Mouse (Mus musculus): ENCODE results near the gene Wnk4.

Wnk4 gene

DNA sequence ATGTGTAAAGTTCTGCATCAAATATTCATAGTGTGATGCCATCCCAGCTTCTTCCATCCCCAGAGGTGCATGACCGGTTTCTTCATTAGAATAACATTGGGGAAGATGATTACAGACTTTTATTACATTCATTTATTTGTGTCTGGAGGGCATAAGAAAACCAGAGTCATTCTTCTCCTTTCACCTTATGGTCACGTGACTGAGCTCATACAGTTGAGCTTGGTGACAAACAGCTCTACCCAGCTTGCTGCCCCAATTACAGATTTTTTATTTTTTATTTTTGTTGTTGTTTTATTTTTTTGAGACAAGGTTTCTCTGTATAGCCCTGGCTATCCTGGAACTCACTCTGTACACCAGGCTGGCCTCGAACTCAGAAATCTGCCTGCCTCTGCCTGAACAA lies 12.1 kb downstream of the Wnk4 start:
- in situ Hi-C loops (cut with MseI, MboI), result no loop called here

DNA sequence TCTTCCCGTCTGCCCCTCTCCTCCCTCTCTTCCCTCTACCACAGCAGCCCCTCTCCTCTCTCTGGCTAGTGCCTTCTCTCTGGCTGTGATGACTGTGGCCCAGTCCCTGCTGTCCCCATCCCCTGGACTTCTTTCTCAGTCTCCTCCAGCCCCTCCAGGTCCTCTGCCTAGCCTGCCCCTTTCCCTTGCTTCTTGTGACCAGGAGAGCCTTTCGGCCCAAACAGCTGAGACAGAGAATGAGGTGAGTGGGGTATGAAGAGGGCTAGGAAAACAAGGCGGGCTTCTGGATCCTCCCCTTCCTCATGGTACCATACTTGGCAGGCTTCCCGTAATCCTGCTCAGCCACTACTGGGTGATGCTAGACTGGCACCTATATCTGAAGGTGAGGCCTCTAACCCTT lies 14.9 kb downstream of the Wnk4 start:
- in situ Hi-C loops (cut with MseI, MboI), result no loop called here

DNA sequence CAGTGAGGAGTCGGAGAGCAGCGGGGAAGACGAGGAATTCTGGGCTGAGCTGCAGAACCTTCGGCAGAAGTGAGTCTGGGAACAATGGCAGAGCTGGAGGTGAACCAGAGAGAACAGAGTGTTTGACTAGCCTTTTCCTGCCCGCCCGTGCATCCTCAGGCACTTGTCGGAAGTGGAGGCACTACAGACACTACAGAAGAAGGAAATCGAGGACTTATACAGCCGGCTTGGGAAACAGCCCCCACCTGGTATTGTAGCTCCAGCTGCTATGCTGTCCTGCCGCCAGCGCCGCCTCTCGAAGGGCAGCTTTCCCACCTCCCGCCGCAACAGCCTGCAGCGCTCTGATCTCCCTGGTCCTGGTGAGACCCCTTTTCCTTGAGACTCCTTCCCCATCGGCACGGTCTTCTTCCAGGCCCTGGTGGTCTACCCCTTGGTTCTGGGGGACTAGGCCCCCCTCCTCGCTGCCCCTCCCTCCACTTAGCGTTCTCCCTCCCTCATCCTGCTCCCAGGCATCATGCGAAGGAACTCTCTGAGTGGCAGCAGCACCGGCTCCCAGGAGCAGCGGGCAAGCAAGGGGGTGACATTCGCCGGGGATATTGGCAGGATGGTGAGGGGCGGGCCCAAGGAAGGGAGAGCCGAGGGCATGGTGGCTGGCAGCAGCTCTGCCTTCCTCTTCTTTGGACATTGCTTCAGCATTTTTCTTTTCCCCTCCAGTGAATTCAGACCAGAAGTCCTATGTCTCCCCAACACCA lies 16.1 kb downstream of the Wnk4 start:
- in situ Hi-C loops (cut with MseI, MboI), result no loop called here

GRCm38 (mm10) chr11:101277381-101278222 lies 17.2 kb downstream of the Wnk4 start:
- in situ Hi-C loops (cut with MseI, MboI), result no loop called here

DNA sequence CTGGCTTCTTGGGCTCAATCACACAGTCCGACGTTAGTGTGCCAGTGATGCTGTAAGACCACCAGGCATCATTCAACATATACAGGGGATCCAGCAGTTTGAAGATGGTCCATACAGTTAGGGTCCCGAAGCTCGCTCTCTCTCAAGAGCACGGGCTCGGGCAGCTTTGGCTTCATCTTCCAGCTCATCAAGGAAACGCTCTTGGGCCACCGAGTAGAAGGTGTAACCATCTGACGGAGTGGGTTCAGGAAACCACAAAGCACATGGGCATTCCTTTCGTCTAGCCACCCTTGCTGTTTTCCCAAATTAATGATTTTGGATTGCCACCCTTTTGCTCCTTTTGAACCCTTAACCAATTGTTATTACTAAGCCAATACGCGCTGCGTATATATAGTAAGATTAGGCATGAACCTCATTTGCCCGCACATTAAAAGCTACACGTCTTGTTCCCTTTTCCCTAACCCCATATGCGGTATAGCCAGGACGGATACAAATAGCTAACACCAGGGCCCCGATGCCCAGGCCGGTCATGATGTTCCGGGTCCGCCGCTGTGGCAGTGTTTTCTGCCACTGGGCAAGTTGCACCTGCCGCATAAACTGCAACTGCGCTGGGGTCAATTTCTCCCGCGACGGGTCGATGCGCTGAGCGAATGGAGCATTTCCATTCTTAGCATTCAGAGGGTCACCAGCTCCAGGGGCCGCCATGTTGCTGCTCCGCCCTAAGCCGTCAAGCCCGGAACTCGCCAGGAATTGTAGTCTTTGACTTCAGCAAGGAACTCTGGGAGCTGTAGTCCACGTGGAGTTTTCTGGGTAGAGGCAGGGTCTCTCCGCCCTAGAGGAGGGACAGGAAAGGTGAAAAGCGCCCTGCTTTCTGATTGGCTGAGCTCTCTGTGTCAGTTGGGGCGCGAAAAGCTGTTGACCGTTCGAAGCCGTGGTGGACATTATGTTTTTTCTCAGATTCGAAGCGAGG lies 18.1 kb downstream of the Wnk4 start, which contains the start of the genes Cntd1 and Coa3:
Gene Cntd1 (plus strand): TSS at position 790 of the 970 bp plus-strand sequence.
Gene Coa3 (minus strand): TSS at position 892 of the 970 bp plus-strand sequence.
- in situ Hi-C loops (cut with MseI, MboI), result no loop called here

- in situ Hi-C loops (cut with MseI, MboI), result no loop called here
These were observed 18.8 kb downstream of the Wnk4 start for GRCm38 (mm10) chr11:101279193-101279569.

GRCm38 (mm10) chr11:101280837-101281236 lies 20.5 kb downstream of the Wnk4 start:
- in situ Hi-C loops (cut with MseI, MboI), result no loop called here

- in situ Hi-C loops (cut with MseI, MboI), result no loop called here
These were observed 22.5 kb downstream of the Wnk4 start for GRCm38 (mm10) chr11:101282896-101283295.

DNA sequence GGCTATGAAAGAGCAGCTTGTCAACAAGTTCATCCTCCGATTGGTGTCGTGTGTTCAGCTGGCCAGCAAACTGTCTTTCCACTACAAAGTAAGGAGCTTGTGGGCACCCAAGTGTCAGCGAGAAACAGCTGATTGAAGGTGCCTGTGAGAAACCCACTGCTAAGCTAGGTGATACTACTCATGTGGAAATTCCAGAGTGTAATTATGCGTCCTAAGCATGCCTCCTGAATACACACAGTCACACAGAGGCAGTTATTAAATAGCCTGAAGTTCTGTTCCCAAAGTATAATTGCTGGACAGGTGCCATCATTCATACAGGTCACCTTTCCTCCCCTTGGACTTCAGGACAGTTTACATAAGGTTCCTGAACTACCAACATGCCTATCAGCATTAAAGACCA lies 23.4 kb downstream of the Wnk4 start:
- in situ Hi-C loops (cut with MseI, MboI), result no loop called here

- in situ Hi-C loops (cut with MseI, MboI), result no loop called here
These were observed 26.9 kb downstream of the Wnk4 start for GRCm38 (mm10) chr11:101287306-101287705.

DNA sequence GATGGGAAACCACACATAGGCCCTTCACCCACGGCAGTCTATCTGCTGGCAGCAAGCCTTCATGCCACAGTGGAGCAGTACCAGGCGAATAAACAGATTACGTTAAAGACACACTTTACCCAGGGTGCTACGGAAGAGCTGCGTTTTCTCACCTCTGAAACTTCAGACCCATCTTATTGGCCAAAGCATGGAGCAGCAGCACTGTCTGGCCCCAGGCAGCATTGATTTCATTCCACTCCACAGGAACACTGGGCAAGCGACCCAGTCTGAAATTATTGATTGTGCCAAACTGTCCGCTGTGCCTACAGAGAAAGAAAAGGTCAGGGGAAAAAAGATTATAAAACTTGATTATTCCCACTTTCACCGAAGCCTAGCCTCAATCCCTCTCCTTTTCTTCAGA lies 30.9 kb downstream of the Wnk4 start:
- in situ Hi-C loops (cut with MseI, MboI), result no loop called here

- in situ Hi-C loops (cut with MseI, MboI), result no loop called here
These were observed 34.8 kb downstream of the Wnk4 start for GRCm38 (mm10) chr11:101295191-101295590.

GRCm38 (mm10) chr11:101300881-101301280 lies 40.5 kb downstream of the Wnk4 start:
- in situ Hi-C loops (cut with MseI, MboI), result loop anchor here in 1 of 2 experiments (10.0 kb wide), 1 partner anchor 86 kb away; no protein-coding TSS in a partner anchor

- in situ Hi-C loops (cut with MseI, MboI), result loop anchor here in 1 of 2 experiments (10.0 kb wide), 1 partner anchor 87 kb away; no protein-coding TSS in a partner anchor
These were observed 41.1 kb downstream of the Wnk4 start for GRCm38 (mm10) chr11:101301299-101302003.

GRCm38 (mm10) chr11:101302004-101302798 lies 41.8 kb downstream of the Wnk4 start, which contains the start of gene Becn1:
Gene Becn1 (minus strand): TSS chr11:101302286.
- in situ Hi-C loops (cut with MseI, MboI), result loop anchor here in 1 of 2 experiments (10.0 kb wide), 1 partner anchor 87 kb away; no protein-coding TSS in a partner anchor

GRCm38 (mm10) chr11:101307744-101308143 lies 47.4 kb downstream of the Wnk4 start:
- in situ Hi-C loops (cut with MseI, MboI), result loop anchor here in 1 of 2 experiments (10.0 kb wide), 1 partner anchor 93 kb away; no protein-coding TSS in a partner anchor

GRCm38 (mm10) chr11:101311083-101311482 lies 50.7 kb downstream of the Wnk4 start:
- in situ Hi-C loops (cut with MseI, MboI), result no loop called here

- in situ Hi-C loops (cut with MseI, MboI), result no loop called here
These were observed 51.8 kb downstream of the Wnk4 start for GRCm38 (mm10) chr11:101312150-101312549.

DNA sequence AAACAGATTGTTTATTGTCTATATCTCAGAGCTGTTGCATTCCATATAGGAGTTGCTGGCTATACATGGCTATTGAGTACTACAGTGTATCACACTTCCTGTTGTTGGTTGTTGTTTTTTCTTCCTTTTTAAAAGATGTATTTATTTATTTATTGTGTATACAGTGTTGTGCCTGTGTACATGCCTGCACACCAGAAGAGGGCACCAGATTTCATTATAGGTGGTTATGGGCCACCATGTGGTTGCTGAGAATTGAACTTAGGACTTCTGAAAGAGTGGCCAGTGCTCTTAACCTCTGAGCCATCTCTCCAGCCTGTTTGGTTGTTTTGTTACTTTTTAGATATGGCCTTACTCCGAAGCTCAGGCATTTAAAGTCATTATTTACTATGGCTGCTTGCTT lies 54.2 kb downstream of the Wnk4 start:
- in situ Hi-C loops (cut with MseI, MboI), result no loop called here

Measured in mouse trophoblast stem cell (cell line).